Mouse (Mus musculus): ENCODE data around the gene Jazf1. TPM values are rescaled to one million over a fixed set of nuclear protein-coding genes. Genes with fewer than 3 reads are reported as not detected.

The Jazf1 gene
- total and polyA plus RNA-seq, 3 experiments = 0.42 to 1.7 (median 0.75) TPM

DNA sequence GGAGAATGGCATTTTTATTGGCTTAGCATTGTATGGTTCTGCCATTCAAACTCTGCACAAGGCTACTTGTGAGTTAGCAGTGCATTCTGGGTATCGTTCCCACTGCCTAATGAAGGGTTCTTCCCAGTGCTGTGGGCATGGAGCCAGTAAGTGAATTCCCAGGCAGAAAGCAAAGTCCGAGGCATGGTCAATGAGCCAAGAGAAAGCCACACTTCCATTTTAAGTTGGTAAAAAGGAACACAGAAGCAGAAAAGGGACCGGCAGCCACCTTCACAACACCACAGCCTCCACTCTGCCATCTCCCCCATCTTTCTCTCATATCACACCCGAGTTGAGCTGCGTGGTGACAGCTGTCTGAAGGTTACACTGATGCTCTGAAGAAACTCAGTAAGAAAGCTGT is 217.4 kb downstream of the Jazf1 start:
- dilution Hi-C loops (cut with MboI; ENCODE audit: extremely low pct_ligation_motif_present, extremely low pct_unique_long_range_greater_than_20kb, low sequenced_read_pairs) (no loop called here), in situ Hi-C loops (cut with MboI; ENCODE audit: low pct_ligation_motif_present, low pct_unique_long_range_greater_than_20kb, low sequenced_read_pairs) (no loop called here)
- Histone ChIP-seq H3K27me3 (replicated peaks) (no peaks in the 10 kb centered on the region), H3K4me1 (ENCODE audit: control insufficient read depth in 1 of 2, insufficient read depth in 2 of 2) (no peaks in the 10 kb centered on the region), H3K27ac (ENCODE audit: insufficient read depth, low read depth) (no peak overlapping the region), H3K4me2 (ENCODE audit: insufficient read depth, low read depth, poor library complexity, severe bottlenecking) (no peak overlapping the region), H3K9ac (ENCODE audit: insufficient read depth, low read depth) (no peak overlapping the region), H3K4me3 (replicated peaks in 1 of 3; ENCODE audit: low read depth in 2 of 3, low read length in 2 of 3, poor library complexity in 1 of 3) (no peak overlapping the region), H3K36me3 (replicated peaks in 1 of 2; ENCODE audit: control insufficient read depth in 1 of 2, insufficient read depth in 1 of 2, low read length in 1 of 2) (no peaks in the 10 kb centered on the region), H3K79me2 (replicated peaks; ENCODE audit: control insufficient read depth, extremely low read depth, insufficient read depth, poor library complexity, severe bottlenecking) (no peaks in the 10 kb centered on the region), H3K9me3 (replicated peaks; ENCODE audit: low read length) (no peaks in the 10 kb centered on the region)
- TF ChIP-seq GABPA (IDR thresholded peaks at IDR 0.05; ENCODE audit: insufficient replicate concordance, low read depth, low read length) = no peak
- TF ChIP-seq ETS1 (conservative IDR thresholded peaks at IDR 0.05; ENCODE audit: low read depth, low read length) = no peak
- no peak for TF ChIP-seq TBP (conservative IDR thresholded peaks at IDR 0.05; ENCODE audit: low read depth, low read length)
- no peak for TF ChIP-seq E2F4 (IDR thresholded peaks at IDR 0.05; ENCODE audit: insufficient replicate concordance, low read depth, low read length)
- no peak for DNase-seq (ENCODE audit: extremely low read depth)

DNA sequence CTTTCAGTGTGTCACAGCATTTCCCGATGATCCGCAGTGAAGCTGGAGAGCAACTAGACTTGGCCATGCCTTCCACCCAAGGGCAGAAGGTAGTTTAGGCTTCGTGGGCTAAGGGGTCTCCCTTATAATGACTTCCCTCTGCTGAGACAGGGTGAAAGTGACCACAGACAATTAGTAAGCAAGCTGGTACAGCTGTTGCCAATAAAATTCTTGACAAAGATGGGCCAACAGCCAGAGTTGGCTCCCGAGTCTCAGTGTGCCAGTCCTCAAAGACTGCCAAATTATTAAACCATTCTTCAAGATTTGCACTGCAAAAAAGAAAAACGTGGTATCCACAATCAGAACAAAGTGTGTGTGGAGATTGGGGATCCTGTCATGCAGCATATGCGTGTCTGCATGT is 220.2 kb downstream of the Jazf1 start:
- dilution Hi-C loops (cut with MboI; ENCODE audit: extremely low pct_ligation_motif_present, extremely low pct_unique_long_range_greater_than_20kb, low sequenced_read_pairs) (no loop called here), in situ Hi-C loops (cut with MboI; ENCODE audit: low pct_ligation_motif_present, low pct_unique_long_range_greater_than_20kb, low sequenced_read_pairs) (loop anchor here (5.0 to 10.0 kb wide), 2 partner anchors 64 to 137 kb away; no protein-coding TSS in a partner anchor)
- H3K4me2 ChIP-seq (ENCODE audit: insufficient read depth, low read depth, poor library complexity, severe bottlenecking) = no peak overlapping the region
- no peak overlapping the region for H3K4me3 ChIP-seq (replicated peaks in 1 of 3; ENCODE audit: low read depth in 2 of 3, low read length in 2 of 3, poor library complexity in 1 of 3)
- H3K9ac ChIP-seq (ENCODE audit: insufficient read depth, low read depth) = no peak overlapping the region
- H3K27me3 ChIP-seq (replicated peaks) = no peaks in the 10 kb centered on the region
- no peaks in the 10 kb centered on the region for H3K4me1 ChIP-seq (ENCODE audit: control insufficient read depth in 1 of 2, insufficient read depth in 2 of 2)
- TF ChIP-seq MAX (IDR thresholded peaks at IDR 0.05; ENCODE audit: low read length) (no peak), JUND (conservative IDR thresholded peaks at IDR 0.05; ENCODE audit: low read depth, low read length) (no peak), UBTF (IDR thresholded peaks at IDR 0.05; ENCODE audit: low read depth, low read length) (no peak), MAZ (IDR thresholded peaks at IDR 0.05; ENCODE audit: low read depth, low read length) (no peak), KAT2A (IDR thresholded peaks at IDR 0.05; ENCODE audit: insufficient replicate concordance, low read length) (no peak), TCF12 (IDR thresholded peaks at IDR 0.05; ENCODE audit: low read depth, low read length) (no peak), SMC3 (IDR thresholded peaks at IDR 0.05; ENCODE audit: low read depth, low read length) (no peak), ZNF384 (IDR thresholded peaks at IDR 0.05; ENCODE audit: low read depth, low read length) (no peak), RCOR1 (conservative IDR thresholded peaks at IDR 0.05; ENCODE audit: low read depth, low read length) (no peak), RAD21 (IDR thresholded peaks at IDR 0.05; ENCODE audit: low read depth, low read length) (no peak), BHLHE40 (IDR thresholded peaks at IDR 0.05; ENCODE audit: low read depth, low read length) (no peak), HCFC1 (IDR thresholded peaks at IDR 0.05; ENCODE audit: low read depth, low read length) (no peak), MEF2A (IDR thresholded peaks at IDR 0.05; ENCODE audit: borderline replicate concordance, low read depth, low read length) (no peak), MYC (IDR thresholded peaks at IDR 0.05; ENCODE audit: low read depth, low read length) (no peak), GABPA (IDR thresholded peaks at IDR 0.05; ENCODE audit: insufficient replicate concordance, low read depth, low read length) (no peak), TBP (conservative IDR thresholded peaks at IDR 0.05; ENCODE audit: low read depth, low read length) (no peak)
- H3K9me3 ChIP-seq (replicated peaks; ENCODE audit: low read length) = no peaks in the 10 kb centered on the region
- no peaks in the 10 kb centered on the region for H3K36me3 ChIP-seq (replicated peaks in 1 of 2; ENCODE audit: control insufficient read depth in 1 of 2, insufficient read depth in 1 of 2, low read length in 1 of 2)
- H3K27ac ChIP-seq (ENCODE audit: insufficient read depth, low read depth) = no peak overlapping the region
- DNase-seq (ENCODE audit: extremely low read depth) = no peak
- no peaks in the 10 kb centered on the region for H3K79me2 ChIP-seq (replicated peaks; ENCODE audit: control insufficient read depth, extremely low read depth, insufficient read depth, poor library complexity, severe bottlenecking)
